Mouse (Mus musculus) limb, embryonic 13.5 days (tissue): ENCODE results near the gene Inpp5k. TPM values are rescaled to one million over a fixed set of nuclear protein-coding genes. Genes with fewer than 3 reads are reported as not detected.

Experiments used
- ATAC-seq: fragments of 200-750 bp; cut with Nextera tagmentation; 2 replicates; pipeline ENCODE4 v1.8.0; 2017; ENCODE audit warnings: low read depth, moderate number of reproducible peaks, moderate TSS enrichment; ENCODE audit not compliant: low FRiP score
- H3K27ac ChIP-seq: fragments of 300-500 bp; sonication (generic); 2 replicates; pipeline ENCODE4 v1.5.1; 2015; ENCODE audit warnings: inconsistent platforms, mild to moderate bottlenecking, moderate library complexity
- H3K27me3 ChIP-seq: fragments of 300-500 bp; sonication (generic); 2 replicates; pipeline ENCODE4 v1.6.1; 2015; ENCODE audit warnings: mild to moderate bottlenecking, inconsistent platforms
- H3K36me3 ChIP-seq: fragments of 300-500 bp; sonication (generic); 2 replicates; pipeline ENCODE4 v1.6.1; 2015; ENCODE audit warnings: inconsistent platforms, mild to moderate bottlenecking, moderate library complexity
- H3K4me1 ChIP-seq: fragments of 300-500 bp; sonication (generic); 2 replicates; pipeline ENCODE4 v1.6.1; 2015; ENCODE audit warnings: inconsistent platforms
- H3K4me2 ChIP-seq: fragments of 300-500 bp; sonication (generic); replicated peaks from 2 replicates; pipeline ENCODE4 v1.6.1; 2015; ENCODE audit warnings: inconsistent platforms, mild to moderate bottlenecking, moderate library complexity
- H3K4me3 ChIP-seq: fragments of 300-500 bp; sonication (generic); 2 replicates; pipeline ENCODE4 v1.5.1; 2015; ENCODE audit warnings: moderate library complexity, mild to moderate bottlenecking, inconsistent platforms
- H3K9ac ChIP-seq: fragments of 300-500 bp; sonication (generic); 2 replicates; pipeline ENCODE4 v1.6.1; 2015; ENCODE audit warnings: mild to moderate bottlenecking, inconsistent platforms
- H3K9me3 ChIP-seq: fragments of 300-500 bp; sonication (generic); 2 replicates; pipeline ENCODE4 v1.6.1; 2016; ENCODE audit warnings: inconsistent platforms
- WGBS: fragments of 180-500 bp; shearing (Covaris S2); methylation state at CpG from one replicate; pipeline ENCODE4 v1.1.7; 2015; 5-methylcytosine and 5-hydroxymethylcytosine counted together
- polyA plus RNA-seq: library from polyadenylated mRNA; unstranded; fragments of >200 nt; fragmentation: Nextera tagmentation; extraction: Ambion mirVana; gene quantifications from 2 replicates; pipeline ENCODE4 v1.2.1, GENCODE M21; 2015

The Inpp5k gene
- polyA plus RNA-seq, 1 experiment from 2014 or later: 21.1 TPM

- Histone ChIP-seq H3K4me3 (peak within 1 kb of the TSS; percentile 67), H3K9ac (peak within 1 kb of the TSS; percentile 81), H3K36me3 (peaks cover 14% of the 10 kb centered on the region), H3K27me3 (peaks cover 26% of the 10 kb centered on the region), H3K9me3 (no peaks in the 10 kb centered on the region), H3K4me2 (peak within 1 kb of the TSS; percentile 94), H3K4me1 (peaks cover 42% of the 10 kb centered on the region), H3K27ac (peak within 1 kb of the TSS; percentile 22; the same call in 1 of the 2 replicates)
- ATAC-seq: no peak
- 79% methylated on average over 7 of the region's 7 CpGs for WGBS
These were observed 19.5 kb downstream of the Inpp5k start, which contains the start of gene Myo1c for GRCm38 (mm10) chr11:75650311-75650710. TSS of gene Myo1c (plus strand) at chr11:75650504.

GRCm38 (mm10) chr11:75650958-75651425 is 20.2 kb downstream of the Inpp5k start:
- Histone ChIP-seq H3K4me1 (peaks cover 46% of the 10 kb centered on the region), H3K9ac (peak overlapping the region; percentile 81), H3K36me3 (peaks cover 8% of the 10 kb centered on the region), H3K4me2 (peak overlapping the region; percentile 94), H3K9me3 (no peaks in the 10 kb centered on the region), H3K27ac (no peak overlapping the region), H3K27me3 (peaks cover 26% of the 10 kb centered on the region), H3K4me3 (peak overlapping the region; percentile 67)
- WGBS: 43% methylated on average over 13 of the region's 13 CpGs
- ATAC-seq: no peak

- Histone ChIP-seq H3K27me3 (peaks cover 26% of the 10 kb centered on the region), H3K4me1 (peaks cover 51% of the 10 kb centered on the region), H3K4me3 (peak overlapping the region; percentile 67), H3K27ac (0 out of 2 replicates have a peak overlapping the region, but pooled peaks have one; percentile 58), H3K9ac (peak overlapping the region; percentile 81), H3K9me3 (no peaks in the 10 kb centered on the region), H3K4me2 (peak overlapping the region; percentile 94), H3K36me3 (peaks cover 8% of the 10 kb centered on the region)
- WGBS: under 1% methylated on average over 52 of the region's 54 CpGs
- peak; percentile 28; the same call in 1 of the 2 replicates for ATAC-seq
These were observed 20.8 kb downstream of the Inpp5k start for GRCm38 (mm10) chr11:75651426-75652221.

- Histone ChIP-seq H3K36me3 (peaks cover 10% of the 10 kb centered on the region; the same call in 1 of the 2 replicates), H3K27me3 (peaks cover 26% of the 10 kb centered on the region), H3K4me3 (peak overlapping the region; percentile 67), H3K4me2 (peak overlapping the region; percentile 94), H3K9me3 (no peaks in the 10 kb centered on the region), H3K9ac (peak overlapping the region; percentile 81), H3K4me1 (peaks cover 56% of the 10 kb centered on the region), H3K27ac (no peak overlapping the region)
- 26% methylated on average over 20 of the region's 20 CpGs for WGBS
- no peak for ATAC-seq
These were observed 21.6 kb downstream of the Inpp5k start for GRCm38 (mm10) chr11:75652222-75652941.

- Histone ChIP-seq H3K4me1 (peaks cover 56% of the 10 kb centered on the region), H3K36me3 (peaks cover 10% of the 10 kb centered on the region), H3K27me3 (peaks cover 26% of the 10 kb centered on the region), H3K27ac (peak overlapping the region; percentile 18; the same call in 1 of the 2 replicates), H3K4me3 (peak overlapping the region; percentile 73), H3K9me3 (no peaks in the 10 kb centered on the region), H3K4me2 (peak overlapping the region; percentile 94), H3K9ac (peak overlapping the region; percentile 60; the same call in 1 of the 2 replicates)
- 26% methylated on average over 14 of the region's 14 CpGs for WGBS
- no peak for ATAC-seq
These were observed 22.3 kb downstream of the Inpp5k start for GRCm38 (mm10) chr11:75652942-75653684.

- WGBS: 2% methylated on average over 39 of the region's 45 CpGs
- H3K27ac ChIP-seq: peak overlapping the region; percentile 18; the same call in 1 of the 2 replicates
- peaks cover 26% of the 10 kb centered on the region for H3K27me3 ChIP-seq
These were observed 23.1 kb downstream of the Inpp5k start for GRCm38 (mm10) chr11:75653781-75654470.

GRCm38 (mm10) chr11:75654471-75655390 is 23.9 kb downstream of the Inpp5k start:
- Histone ChIP-seq H3K9ac (peak overlapping the region; percentile 85; the same call in 1 of the 2 replicates), H3K36me3 (peaks cover 23% of the 10 kb centered on the region), H3K27ac (peak overlapping the region; percentile 17), H3K4me1 (peaks cover 56% of the 10 kb centered on the region), H3K4me3 (peak overlapping the region; percentile 73), H3K27me3 (peaks cover 26% of the 10 kb centered on the region), H3K9me3 (no peaks in the 10 kb centered on the region), H3K4me2 (peak overlapping the region; percentile 75)
- 44% methylated on average over 25 of the region's 25 CpGs for WGBS
- ATAC-seq: no peak

More at GRCm38 (mm10) chr11:75653781-75654470, 23.1 kb downstream of the Inpp5k start:
- Histone ChIP-seq H3K9ac (peak overlapping the region; percentile 60; the same call in 1 of the 2 replicates), H3K4me3 (peak overlapping the region; percentile 73), H3K4me1 (peaks cover 56% of the 10 kb centered on the region), H3K4me2 (peak overlapping the region; percentile 75), H3K9me3 (no peaks in the 10 kb centered on the region), H3K36me3 (peaks cover 17% of the 10 kb centered on the region)
- peak; percentile 77 for ATAC-seq

GRCm38 (mm10) chr11:75655621-75656545 is 25.1 kb downstream of the Inpp5k start:
- peak; percentile 68 for ATAC-seq
- H3K9ac ChIP-seq: peak overlapping the region; percentile 85
- H3K4me2 ChIP-seq: peak overlapping the region; percentile 75
- peak overlapping the region; percentile 17 for H3K27ac ChIP-seq
- WGBS: 2% methylated on average over 66 of the region's 78 CpGs
- H3K27me3 ChIP-seq: peaks cover 26% of the 10 kb centered on the region
- H3K36me3 ChIP-seq: peaks cover 34% of the 10 kb centered on the region
- peak overlapping the region; percentile 73 for H3K4me3 ChIP-seq
- no peaks in the 10 kb centered on the region for H3K9me3 ChIP-seq
- H3K4me1 ChIP-seq: peaks cover 49% of the 10 kb centered on the region

GRCm38 (mm10) chr11:75656621-75657590 is 26.1 kb downstream of the Inpp5k start:
- Histone ChIP-seq H3K4me1 (peaks cover 43% of the 10 kb centered on the region), H3K36me3 (peaks cover 44% of the 10 kb centered on the region), H3K4me3 (peak overlapping the region; percentile 73), H3K4me2 (peak overlapping the region; percentile 75), H3K9ac (peak overlapping the region; percentile 85), H3K9me3 (no peaks in the 10 kb centered on the region), H3K27ac (no peak overlapping the region), H3K27me3 (peaks cover 26% of the 10 kb centered on the region)
- no peak for ATAC-seq
- WGBS: 58% methylated on average over 19 of the region's 20 CpGs
